Mouse (Mus musculus) regulatory T cell (primary cell): ENCODE measurements around the gene Mblac2.

Experiments used
- in situ Hi-C: fragments of 300-600 bp; cut with MboI, MseI; formaldehyde crosslinking; loops from one replicate; pipeline ENCODE4 v1.15.1; 2025; ENCODE audit warnings: high pct_unique_total_duplicates

The Mblac2 gene

GRCm38 (mm10) chr13:81736606-81737005, 25.5 kb downstream of the Mblac2 start:
- in situ Hi-C loops: no loop called here

- in situ Hi-C loops: no loop called here
These were observed 29.8 kb downstream of the Mblac2 start for GRCm38 (mm10) chr13:81740898-81741297.

DNA sequence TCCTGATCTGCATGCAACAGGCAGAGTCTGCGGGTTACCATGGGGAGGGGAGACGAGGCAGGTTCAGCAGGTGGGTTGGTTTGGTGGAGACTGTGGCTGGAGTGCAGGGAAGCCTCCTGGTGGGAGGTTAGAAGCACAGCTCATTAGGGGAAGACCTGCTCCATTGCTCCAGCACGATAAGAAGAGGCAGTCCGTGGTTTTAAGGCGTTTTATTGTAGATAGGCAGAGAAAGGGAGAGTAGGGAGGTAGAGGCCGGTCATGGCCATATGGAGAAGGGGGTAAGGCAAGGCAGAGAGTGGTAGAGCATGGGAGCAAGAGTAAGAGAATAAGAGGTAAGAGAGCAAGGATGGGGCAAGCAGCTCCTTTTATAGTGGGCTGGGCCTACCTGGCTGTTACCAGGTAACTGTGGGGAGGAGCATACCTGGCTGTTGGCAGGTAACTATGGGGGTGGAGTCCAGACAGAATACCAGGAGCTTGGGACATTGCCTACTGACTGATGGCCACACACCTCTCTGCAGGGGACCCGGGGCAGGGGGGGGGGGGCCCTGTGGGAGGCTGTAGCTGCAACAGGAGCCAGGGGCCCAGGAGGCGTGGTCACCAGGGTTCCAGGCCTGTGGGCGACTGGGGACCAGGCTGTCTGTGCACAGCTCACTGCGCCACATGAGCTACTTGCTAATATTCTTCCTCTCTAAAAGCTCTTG, 32.4 kb downstream of the Mblac2 start:
- in situ Hi-C loops: no loop called here

DNA sequence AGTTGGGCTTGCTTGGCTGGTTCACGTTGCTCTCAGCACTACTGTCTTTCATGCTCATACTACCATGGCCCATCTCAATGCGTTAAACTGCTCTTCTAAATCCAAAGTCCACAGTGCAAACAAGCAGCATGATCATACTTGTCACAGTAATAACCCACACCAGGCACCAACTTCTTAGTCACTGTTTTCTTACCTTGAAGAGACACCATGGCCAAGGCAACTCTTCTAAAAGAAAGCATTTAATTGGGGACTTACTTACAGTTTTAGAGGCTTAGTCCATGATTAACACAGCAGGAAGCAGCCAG, 32.9 kb downstream of the Mblac2 start:
- in situ Hi-C loops: no loop called here

GRCm38 (mm10) chr13:81754878-81755277, 43.7 kb downstream of the Mblac2 start:
- in situ Hi-C loops: no loop called here

GRCm38 (mm10) chr13:81755324-81755723, 44.2 kb downstream of the Mblac2 start:
- in situ Hi-C loops: no loop called here

DNA sequence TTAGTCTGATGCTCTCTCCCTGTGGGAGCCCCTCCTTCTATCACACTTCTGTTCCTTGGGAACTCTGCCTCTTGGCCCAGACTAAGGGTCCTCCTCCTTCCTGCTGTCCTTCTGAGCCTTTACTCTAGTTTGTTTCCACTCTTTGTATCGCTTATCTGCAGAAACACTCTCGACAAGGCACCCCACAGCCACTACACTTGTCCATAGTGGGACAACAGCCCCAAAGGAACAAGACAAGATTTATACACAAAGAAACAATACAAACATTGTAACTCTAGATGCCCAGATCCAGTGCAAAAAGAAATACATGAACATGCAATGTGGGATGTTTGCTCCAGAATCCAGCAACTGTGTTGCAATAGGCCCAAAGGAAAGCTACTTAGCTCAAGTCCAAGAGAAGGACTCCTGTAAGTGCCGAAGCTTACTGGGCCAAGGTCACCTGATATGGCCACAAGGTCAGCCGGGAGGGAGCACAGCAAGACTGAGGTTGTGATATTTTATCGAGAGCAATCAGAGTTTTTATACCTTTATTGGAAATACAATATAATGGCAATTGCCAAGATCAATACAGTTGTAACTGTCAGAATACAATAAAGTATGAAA, 46.0 kb downstream of the Mblac2 start:
- in situ Hi-C loops: no loop called here

DNA sequence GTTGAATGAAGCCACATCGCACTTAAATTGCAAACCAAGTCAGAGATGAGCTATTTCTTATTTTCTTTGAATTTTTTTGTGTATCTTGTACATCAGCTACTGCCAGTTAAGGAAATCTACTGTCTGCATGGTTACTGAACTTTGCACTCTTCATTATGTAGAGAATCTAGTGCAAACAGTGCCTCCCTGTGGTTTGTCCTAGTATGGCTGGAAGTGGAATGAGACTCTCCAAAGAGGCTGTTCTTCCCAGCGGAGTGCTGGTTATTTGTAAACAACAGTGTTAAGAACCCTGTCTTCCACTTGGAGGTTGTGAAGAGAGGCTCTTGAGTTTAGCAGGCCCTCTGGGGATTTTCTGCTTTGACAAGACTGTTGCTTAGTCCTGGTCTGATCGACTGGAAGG, 49.2 kb downstream of the Mblac2 start:
- in situ Hi-C loops: no loop called here

DNA sequence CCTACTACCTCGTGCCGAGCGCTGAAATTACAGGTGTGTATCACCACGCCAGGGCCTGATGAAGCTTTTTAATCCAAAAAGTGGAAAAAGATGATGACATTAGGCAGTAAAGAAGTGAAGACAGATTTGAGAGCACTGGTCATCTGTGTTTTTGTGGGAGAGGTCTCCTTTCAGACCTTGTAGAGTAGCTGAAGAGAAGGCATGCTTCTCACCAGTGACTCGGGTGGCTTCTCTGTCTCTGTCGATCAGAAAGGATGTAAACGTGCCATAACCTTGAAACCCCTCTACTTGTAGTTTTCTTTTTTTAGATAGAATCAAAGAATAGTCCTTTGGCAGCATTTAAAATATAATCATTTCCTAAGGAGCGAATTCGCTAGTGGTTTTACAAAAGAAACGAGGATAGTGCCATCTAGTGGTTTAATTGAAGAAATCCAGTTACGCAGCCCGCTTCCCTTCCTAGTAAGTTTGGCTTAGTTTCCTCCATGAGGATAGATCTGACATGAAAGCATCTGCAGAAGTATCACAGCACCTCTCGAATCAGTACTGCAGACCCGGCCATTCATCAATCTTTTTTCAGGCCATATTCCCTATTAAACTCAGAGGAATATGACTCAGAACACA, 50.5 kb downstream of the Mblac2 start:
- in situ Hi-C loops: no loop called here

DNA sequence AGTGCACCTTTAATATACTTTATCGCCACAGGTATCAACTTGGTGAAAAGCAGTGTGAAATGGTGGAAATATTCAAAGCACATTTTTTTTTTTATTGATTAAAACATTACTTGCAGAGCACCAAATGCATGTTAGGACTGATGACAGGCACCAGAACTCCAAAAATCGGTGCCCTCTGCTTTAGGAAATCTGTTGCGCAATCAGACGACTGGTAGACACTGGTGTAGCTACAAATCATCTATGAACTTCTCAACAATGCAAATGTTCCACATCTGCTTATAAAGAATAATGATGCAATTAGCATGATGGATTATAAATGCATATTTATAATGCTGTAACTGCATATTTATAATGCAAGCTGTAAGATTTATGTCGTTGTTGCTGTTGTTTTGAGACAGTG, 53.0 kb downstream of the Mblac2 start:
- in situ Hi-C loops: no loop called here

DNA sequence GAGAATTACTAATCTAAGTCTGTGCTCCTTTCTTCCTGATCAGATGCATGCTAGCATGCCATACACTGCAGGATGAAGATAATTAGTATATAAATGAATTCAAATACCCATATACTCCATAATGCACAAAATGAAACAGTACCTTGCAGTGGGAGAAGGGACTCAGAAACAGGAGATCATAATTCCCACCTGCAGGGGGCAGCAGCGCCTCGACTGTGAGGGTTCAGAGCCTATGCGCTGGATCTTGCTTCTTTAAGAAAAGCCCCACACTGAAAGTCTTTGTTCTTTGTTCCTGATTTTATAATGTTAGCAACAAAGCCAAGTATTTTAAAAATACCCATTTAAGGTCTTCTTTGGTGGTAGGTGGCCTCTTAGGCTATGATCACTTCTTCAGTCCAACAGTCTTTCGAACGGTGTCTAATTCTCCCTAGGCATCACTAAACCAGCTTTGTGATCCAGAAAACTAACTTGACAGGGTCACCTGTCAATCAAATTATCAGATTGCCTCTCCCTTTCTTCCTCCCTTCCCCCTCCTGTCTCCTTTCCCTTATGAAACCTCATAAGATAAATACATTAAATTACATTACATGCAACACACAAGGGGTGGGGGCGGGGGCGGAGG, 56.0 kb downstream of the Mblac2 start:
- in situ Hi-C loops: loop anchor here (5.0 kb wide), 2 partner anchors 80 to 330 kb away; no protein-coding TSS in a partner anchor

- in situ Hi-C loops: loop anchor here (5.0 kb wide), 1 partner anchor 604 kb away; no protein-coding TSS in a partner anchor
These were observed 65.1 kb downstream of the Mblac2 start for GRCm38 (mm10) chr13:81776217-81776616.

DNA sequence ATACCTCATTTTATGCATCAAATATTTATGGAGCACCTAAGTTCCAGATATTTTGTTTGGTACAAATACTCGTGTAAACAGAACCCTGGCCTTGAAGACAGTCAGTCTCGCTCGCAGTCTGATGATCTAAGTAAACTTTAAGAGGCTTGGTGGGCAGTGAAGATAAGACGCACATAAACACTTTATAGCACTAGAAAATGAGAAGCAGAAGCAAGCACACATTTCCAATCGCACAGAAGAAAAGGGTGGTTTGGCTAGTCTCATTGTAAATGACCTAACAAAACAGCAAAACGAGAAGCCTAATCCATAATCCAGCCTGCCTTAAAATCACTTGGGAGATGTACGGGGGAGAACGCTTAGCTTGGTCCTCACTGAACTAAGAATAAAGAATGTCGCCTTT, 71.3 kb downstream of the Mblac2 start:
- in situ Hi-C loops: no loop called here

- in situ Hi-C loops: no loop called here
These were observed 71.8 kb downstream of the Mblac2 start, which contains the start of gene Cetn3 for GRCm38 (mm10) chr13:81782971-81783404. TSS of gene Cetn3 (plus strand) at chr13:81783077.

- in situ Hi-C loops: no loop called here
These were observed 72.5 kb downstream of the Mblac2 start for GRCm38 (mm10) chr13:81783405-81784342.

DNA sequence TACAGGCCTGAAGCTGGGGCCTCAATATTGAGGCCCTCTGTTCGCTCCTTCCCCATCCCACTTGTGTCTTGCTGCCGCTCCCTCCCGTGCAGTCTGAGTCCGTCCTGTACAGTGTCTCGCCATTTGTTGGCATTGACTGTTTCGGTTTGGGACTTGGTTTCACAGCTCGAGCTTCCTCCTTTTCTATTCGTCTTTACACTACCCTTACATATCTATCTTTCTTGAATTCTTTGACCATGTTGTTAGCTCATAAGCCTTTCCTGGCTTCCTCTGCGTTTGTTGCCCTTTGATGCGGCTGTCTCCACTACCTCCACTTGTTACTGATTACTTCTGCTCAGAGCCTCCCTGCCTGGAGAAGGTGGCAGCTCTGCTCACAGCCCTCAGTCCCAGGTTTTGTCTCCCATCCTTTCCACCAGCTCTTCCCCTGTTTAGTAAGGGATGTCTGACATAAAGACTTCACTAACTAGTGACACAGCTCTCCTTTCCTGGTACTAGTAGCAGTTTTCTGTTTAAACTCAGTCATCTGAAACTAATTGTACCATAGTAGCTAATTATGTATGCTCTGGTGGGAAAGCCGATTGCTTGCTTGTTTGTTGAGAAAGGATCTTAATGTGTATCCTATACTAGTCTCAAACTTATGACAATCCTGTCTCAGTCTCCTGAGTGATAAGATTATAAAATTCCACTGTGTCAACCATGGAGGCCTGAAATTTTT, 74.8 kb downstream of the Mblac2 start:
- in situ Hi-C loops: no loop called here

DNA sequence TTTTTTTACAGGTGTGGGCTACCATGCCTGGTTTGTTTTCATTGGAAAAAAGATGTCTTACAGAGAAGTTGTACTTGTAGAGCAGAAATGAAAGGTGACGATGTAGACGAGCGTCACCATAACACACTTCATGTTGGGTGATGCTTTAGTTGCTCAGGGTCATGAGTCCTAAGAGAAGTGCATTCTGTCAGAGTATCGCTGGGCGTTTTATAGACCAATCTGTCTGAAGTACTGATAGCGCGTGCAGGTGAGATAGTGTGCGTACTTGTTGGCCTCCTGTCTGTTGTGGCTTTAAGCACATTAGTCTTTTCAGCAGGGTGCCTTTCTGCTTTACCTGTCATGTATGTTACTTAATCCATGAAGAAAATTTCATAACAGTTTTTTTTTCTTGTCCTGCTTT, 79.0 kb downstream of the Mblac2 start:
- in situ Hi-C loops: no loop called here

- in situ Hi-C loops: no loop called here
These were observed 80.7 kb downstream of the Mblac2 start for GRCm38 (mm10) chr13:81791861-81792260.

- in situ Hi-C loops: no loop called here
These were observed 82.7 kb downstream of the Mblac2 start for GRCm38 (mm10) chr13:81793850-81794249.

DNA sequence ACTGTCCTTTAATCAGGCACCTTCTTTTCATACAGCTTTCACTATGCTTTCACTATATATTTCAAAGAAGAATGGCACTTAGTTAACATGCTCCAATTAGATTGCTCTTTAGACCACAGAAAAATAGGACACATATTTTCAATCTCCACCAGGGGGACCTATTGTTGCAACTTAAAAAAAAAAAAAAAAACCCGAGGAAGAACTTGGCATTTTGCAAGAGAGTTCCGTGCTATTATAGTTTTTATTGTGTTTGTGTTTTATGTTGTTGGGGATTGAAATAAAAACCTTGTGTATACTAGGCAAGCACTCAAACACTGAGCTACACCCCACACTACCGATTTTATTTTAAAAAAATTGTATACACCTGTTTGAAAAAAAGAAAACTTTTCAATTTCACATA, 90.0 kb downstream of the Mblac2 start:
- in situ Hi-C loops: no loop called here
